Mouse (Mus musculus): ENCODE measurements at regions not wholly inside any gene's neighbourhood (a gene's known extent, or its start where the extent isn't known, plus 50 kb on each side); places are given as distances from the start of the nearest gene placed in this dataset.
"Not testable (repeated sequence)": the region's sequence is repeated elsewhere in the genome, so short reads cannot be mapped to it uniquely, and the experiment has no call there.

GRCm38 (mm10) chr1:80969927-80970326 is 106.8 kb upstream of the Nyap2 start:
- H3K4me1 ChIP-seq (replicated peaks) = no peaks in the 10 kb centered on the region
- H3K36me3 ChIP-seq = no peaks in the 10 kb centered on the region
- H3K27ac ChIP-seq (ENCODE audit: poor library complexity, severe bottlenecking) = no peak overlapping the region
- H3K4me3 ChIP-seq = no peak overlapping the region
- no peak overlapping the region for H3K9ac ChIP-seq
- no peak overlapping the region for H3K4me2 ChIP-seq
- ATAC-seq (ENCODE audit: insufficient number of reproducible peaks, low FRiP score) = no peak
- H3K9me3 ChIP-seq (replicated peaks) = no peaks in the 10 kb centered on the region
- H3K27me3 ChIP-seq (replicated peaks) = no peaks in the 10 kb centered on the region

DNA sequence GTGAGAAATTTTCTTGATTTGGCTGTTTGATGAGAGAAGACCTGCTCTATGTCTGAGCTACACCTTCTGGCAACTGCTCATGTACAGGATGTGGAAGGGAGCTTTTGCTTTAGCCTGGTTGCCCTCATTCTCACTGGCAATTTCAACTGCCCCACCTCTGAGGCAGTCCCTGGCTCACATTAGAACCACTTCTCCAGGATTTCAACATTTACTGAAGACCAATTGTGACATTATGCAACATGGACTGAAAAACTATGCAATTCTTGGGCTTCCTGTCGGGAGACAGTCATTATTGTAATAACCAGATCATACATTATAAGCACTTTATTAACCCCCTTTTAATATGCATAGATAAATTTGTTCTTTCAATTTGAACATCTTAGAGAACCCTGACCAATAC is 107.6 kb upstream of the Nyap2 start:
- H3K4me2 ChIP-seq = no peak overlapping the region
- H3K36me3 ChIP-seq = no peaks in the 10 kb centered on the region
- 67% methylated on average over 1 of the region's 1 CpGs for WGBS
- no peak overlapping the region for H3K27ac ChIP-seq (ENCODE audit: poor library complexity, severe bottlenecking)
- H3K4me1 ChIP-seq (replicated peaks) = no peaks in the 10 kb centered on the region
- no peak for ATAC-seq (ENCODE audit: insufficient number of reproducible peaks, low FRiP score)
- no peak overlapping the region for H3K9ac ChIP-seq
- H3K27me3 ChIP-seq (replicated peaks) = no peaks in the 10 kb centered on the region
- no peaks in the 10 kb centered on the region for H3K9me3 ChIP-seq (replicated peaks)
- H3K4me3 ChIP-seq = no peak overlapping the region

DNA sequence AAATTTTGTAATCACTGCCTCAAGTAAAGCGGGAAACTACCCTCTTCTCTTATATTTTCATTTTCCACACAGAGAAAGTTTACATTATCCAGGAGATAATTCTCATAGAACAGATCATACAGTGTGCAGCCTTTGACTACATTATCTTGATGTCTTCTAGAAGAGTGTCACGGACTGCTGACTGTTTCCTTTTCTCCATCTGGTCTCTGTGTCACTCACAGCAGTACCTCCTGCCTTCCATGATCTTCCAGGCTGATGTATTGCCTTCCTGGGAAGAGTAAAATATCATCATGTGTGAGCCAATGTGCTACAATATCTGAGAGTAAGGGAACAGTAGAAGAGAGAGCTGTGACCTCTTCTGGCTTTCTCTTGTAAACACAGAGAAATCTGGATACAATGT is 111.0 kb upstream of the Nyap2 start:
- H3K9ac ChIP-seq = no peak overlapping the region
- H3K4me3 ChIP-seq = no peak overlapping the region
- WGBS = 62% methylated on average over 2 of the region's 2 CpGs
- no peaks in the 10 kb centered on the region for H3K9me3 ChIP-seq (replicated peaks)
- ATAC-seq (ENCODE audit: insufficient number of reproducible peaks, low FRiP score) = no peak
- H3K4me1 ChIP-seq (replicated peaks) = no peaks in the 10 kb centered on the region
- H3K4me2 ChIP-seq = no peak overlapping the region
- no peaks in the 10 kb centered on the region for H3K36me3 ChIP-seq
- no peak overlapping the region for H3K27ac ChIP-seq (ENCODE audit: poor library complexity, severe bottlenecking)
- no peaks in the 10 kb centered on the region for H3K27me3 ChIP-seq (replicated peaks)

DNA sequence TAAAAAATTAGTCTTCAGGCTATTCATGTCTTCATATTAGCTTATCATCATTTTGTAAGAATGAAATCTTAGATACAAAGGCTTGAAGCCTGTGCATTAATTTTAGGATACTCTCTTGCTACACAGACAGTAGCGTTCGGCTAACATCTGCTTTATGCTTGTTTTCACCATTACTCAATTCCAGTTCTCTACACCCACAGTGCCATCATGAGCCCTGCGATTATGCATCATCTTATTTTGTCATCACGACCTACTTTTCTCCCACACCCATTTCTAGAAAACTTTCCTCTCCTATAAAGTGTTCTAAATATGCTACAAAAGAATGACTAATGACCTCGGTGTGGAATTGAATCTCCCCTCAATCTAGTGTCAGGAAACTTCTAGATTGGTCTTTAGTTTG is 112.4 kb upstream of the Nyap2 start:
- no peak for ATAC-seq (ENCODE audit: insufficient number of reproducible peaks, low FRiP score)
- no peaks in the 10 kb centered on the region for H3K36me3 ChIP-seq
- H3K9ac ChIP-seq = no peak overlapping the region
- no peaks in the 10 kb centered on the region for H3K9me3 ChIP-seq (replicated peaks)
- H3K27ac ChIP-seq (ENCODE audit: poor library complexity, severe bottlenecking) = no peak overlapping the region
- H3K4me1 ChIP-seq (replicated peaks) = no peaks in the 10 kb centered on the region
- H3K4me2 ChIP-seq = no peak overlapping the region
- 79% methylated on average over 5 of the region's 5 CpGs for WGBS
- H3K4me3 ChIP-seq = no peak overlapping the region
- no peaks in the 10 kb centered on the region for H3K27me3 ChIP-seq (replicated peaks)

GRCm38 (mm10) chr1:80963838-80964237 is 112.9 kb upstream of the Nyap2 start:
- H3K4me2 ChIP-seq = no peak overlapping the region
- no peaks in the 10 kb centered on the region for H3K27me3 ChIP-seq (replicated peaks)
- H3K36me3 ChIP-seq = no peaks in the 10 kb centered on the region
- no peaks in the 10 kb centered on the region for H3K4me1 ChIP-seq (replicated peaks)
- no peaks in the 10 kb centered on the region for H3K9me3 ChIP-seq (replicated peaks)
- 48% methylated on average over 1 of the region's 1 CpGs for WGBS
- ATAC-seq (ENCODE audit: insufficient number of reproducible peaks, low FRiP score) = no peak
- no peak overlapping the region for H3K4me3 ChIP-seq
- no peak overlapping the region for H3K9ac ChIP-seq
- no peak overlapping the region for H3K27ac ChIP-seq (ENCODE audit: poor library complexity, severe bottlenecking)

- ATAC-seq (ENCODE audit: insufficient number of reproducible peaks, low FRiP score) = no peak
- Histone ChIP-seq H3K27me3 (replicated peaks) (no peaks in the 10 kb centered on the region), H3K27ac (ENCODE audit: poor library complexity, severe bottlenecking) (no peak overlapping the region), H3K9me3 (replicated peaks) (no peaks in the 10 kb centered on the region), H3K4me2 (no peak overlapping the region), H3K36me3 (no peaks in the 10 kb centered on the region), H3K9ac (no peak overlapping the region), H3K4me3 (no peak overlapping the region), H3K4me1 (replicated peaks) (no peaks in the 10 kb centered on the region; the same call in 1 of the 2 replicates)
- 74% methylated on average over 4 of the region's 4 CpGs for WGBS
Measured at GRCm38 (mm10) chr1:80950406-80950805, 126.3 kb upstream of the Nyap2 start.

GRCm38 (mm10) chr1:80946049-80946448 is 130.7 kb upstream of the Nyap2 start:
- not testable (repeated sequence) for H3K4me1 ChIP-seq (replicated peaks); ATAC-seq (ENCODE audit: insufficient number of reproducible peaks, low FRiP score); H3K9me3 ChIP-seq (replicated peaks); H3K4me3 ChIP-seq; H3K27me3 ChIP-seq (replicated peaks); H3K36me3 ChIP-seq; H3K4me2 ChIP-seq; H3K27ac ChIP-seq (ENCODE audit: poor library complexity, severe bottlenecking); H3K9ac ChIP-seq

- 82% methylated on average over 4 of the region's 4 CpGs for WGBS
- Histone ChIP-seq H3K9me3 (replicated peaks) (no peaks in the 10 kb centered on the region), H3K36me3 (no peaks in the 10 kb centered on the region), H3K4me3 (no peak overlapping the region), H3K27ac (ENCODE audit: poor library complexity, severe bottlenecking) (no peak overlapping the region), H3K4me2 (no peak overlapping the region), H3K27me3 (replicated peaks) (no peaks in the 10 kb centered on the region), H3K9ac (no peak overlapping the region), H3K4me1 (replicated peaks) (no peaks in the 10 kb centered on the region)
- ATAC-seq (ENCODE audit: insufficient number of reproducible peaks, low FRiP score) = no peak
Measured at GRCm38 (mm10) chr1:80939372-80939771, 137.4 kb upstream of the Nyap2 start.

DNA sequence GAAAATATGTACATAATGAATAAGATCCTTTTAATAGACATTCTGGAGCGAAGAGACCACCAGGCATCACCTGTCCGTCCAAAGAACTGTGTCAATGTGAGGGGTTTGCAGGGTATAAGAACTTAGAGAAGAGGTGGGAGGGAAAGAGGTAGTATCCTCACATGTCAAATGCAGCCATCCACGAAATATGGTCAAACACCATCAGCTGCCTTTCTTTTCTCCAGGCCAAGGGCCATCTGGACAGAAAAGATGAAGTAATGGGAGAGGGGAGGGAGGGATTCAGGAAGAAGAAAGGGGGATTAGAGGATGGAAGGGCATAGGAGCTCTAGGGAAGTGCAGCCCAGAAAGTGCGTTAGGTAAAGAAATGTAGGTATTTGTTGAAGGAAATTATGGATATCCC is 141.0 kb upstream of the Dock10 start:
- ATAC-seq (ENCODE audit: insufficient number of reproducible peaks, low FRiP score) = no peak
- WGBS = 64% methylated on average over 4 of the region's 4 CpGs
- Histone ChIP-seq H3K4me2 (no peak overlapping the region), H3K27me3 (replicated peaks) (no peaks in the 10 kb centered on the region), H3K9ac (no peak overlapping the region), H3K36me3 (no peaks in the 10 kb centered on the region), H3K9me3 (replicated peaks) (no peaks in the 10 kb centered on the region), H3K4me3 (no peak overlapping the region), H3K27ac (ENCODE audit: poor library complexity, severe bottlenecking) (no peak overlapping the region), H3K4me1 (replicated peaks) (no peaks in the 10 kb centered on the region)

GRCm38 (mm10) chr1:80874140-80874849 is 116.0 kb upstream of the Dock10 start:
- Histone ChIP-seq H3K9ac (no peak overlapping the region), H3K27ac (ENCODE audit: poor library complexity, severe bottlenecking) (no peak overlapping the region), H3K4me2 (no peak overlapping the region), H3K27me3 (replicated peaks) (no peaks in the 10 kb centered on the region), H3K4me3 (no peak overlapping the region), H3K4me1 (replicated peaks) (no peaks in the 10 kb centered on the region), H3K36me3 (no peaks in the 10 kb centered on the region), H3K9me3 (replicated peaks) (no peaks in the 10 kb centered on the region)
- ATAC-seq (ENCODE audit: insufficient number of reproducible peaks, low FRiP score) = no peak
- 64% methylated on average over 4 of the region's 4 CpGs for WGBS

DNA sequence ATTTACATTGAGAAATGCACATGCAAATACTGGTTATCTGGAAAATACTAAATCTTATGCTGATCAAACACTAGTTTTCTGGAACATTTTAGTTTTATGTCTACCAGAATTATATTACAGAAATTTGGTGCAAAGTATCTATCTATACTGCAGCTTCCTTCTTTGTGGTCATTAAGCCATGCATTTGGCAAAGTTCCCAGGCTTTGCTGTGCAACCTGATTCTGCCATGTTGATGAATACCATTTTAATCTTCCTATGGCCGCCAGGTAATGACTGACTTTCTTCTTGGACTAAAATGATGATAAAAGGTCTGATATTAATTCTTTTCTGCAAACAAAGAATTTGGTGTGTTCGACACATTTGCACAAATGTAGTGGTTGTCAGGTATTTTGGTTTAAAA is 115.3 kb upstream of the Dock10 start:
- no peak overlapping the region for H3K4me3 ChIP-seq
- H3K9me3 ChIP-seq (replicated peaks) = no peaks in the 10 kb centered on the region
- ATAC-seq (ENCODE audit: insufficient number of reproducible peaks, low FRiP score) = no peak
- H3K4me1 ChIP-seq (replicated peaks) = no peaks in the 10 kb centered on the region
- no peak overlapping the region for H3K4me2 ChIP-seq
- no peak overlapping the region for H3K9ac ChIP-seq
- no peak overlapping the region for H3K27ac ChIP-seq (ENCODE audit: poor library complexity, severe bottlenecking)
- WGBS = 58% methylated on average over 2 of the region's 2 CpGs
- no peaks in the 10 kb centered on the region for H3K36me3 ChIP-seq
- no peaks in the 10 kb centered on the region for H3K27me3 ChIP-seq (replicated peaks)

GRCm38 (mm10) chr1:80868805-80869204 is 110.5 kb upstream of the Dock10 start:
- no peak for ATAC-seq (ENCODE audit: insufficient number of reproducible peaks, low FRiP score)
- H3K4me1 ChIP-seq (replicated peaks) = no peaks in the 10 kb centered on the region
- H3K4me3 ChIP-seq = no peak overlapping the region
- H3K27ac ChIP-seq (ENCODE audit: poor library complexity, severe bottlenecking) = no peak overlapping the region
- no peak overlapping the region for H3K4me2 ChIP-seq
- H3K9me3 ChIP-seq (replicated peaks) = no peaks in the 10 kb centered on the region
- H3K27me3 ChIP-seq (replicated peaks) = no peaks in the 10 kb centered on the region
- no peaks in the 10 kb centered on the region for H3K36me3 ChIP-seq
- H3K9ac ChIP-seq = no peak overlapping the region
